In genomic region chr3:53040593-53041410, GRCm38 (mm10) we compare ENCODE assay signal across 9 mouse cellular contexts. TPM values are rescaled to one million over a fixed set of nuclear protein-coding genes. Genes with fewer than 3 reads are reported as not detected.
A peak's percentile ranks its signal among the peaks of the same experiment; 100 is the strongest.
DNase-seq lines count a peak whose midpoint lies in the region; ATAC-seq and TF ChIP-seq lines count a peak whose summit lies in the region.
"Had no signal": no experiment of that assay in that cellular context is flagged by ENCODE, and none has a peak within 500 bp of the region (broad histone marks: within the 10 kb centered on the region; RNA-seq: fewer than 3 reads in every experiment).

No protein-coding gene starts in this region.

- H3K27me3 ChIP-seq in G1E (ENCODE audit: insufficient read depth, low read length) = peaks cover 16% of the 10 kb centered on the region
- H3K27me3 ChIP-seq in heart, embryonic 16.5 days (ENCODE audit: control insufficient read depth, insufficient read depth, low read length) = no peaks in the 10 kb centered on the region

- H3K9me3 ChIP-seq in G1E (replicated peaks) = no peaks in the 10 kb centered on the region
- no peaks in the 10 kb centered on the region for H3K9me3 ChIP-seq in heart, embryonic 16.5 days (replicated peaks; ENCODE audit: control insufficient read depth, low read length)

- peak overlapping the region; percentile 96 for H3K27ac ChIP-seq in heart, embryonic 16.5 days (ENCODE audit: low read length)

- H3K4me3 ChIP-seq in G1E (ENCODE audit: low read depth, low read length) = peak overlapping the region; percentile 61; the same call in 1 of the 2 replicates
- peak overlapping the region; percentile 75 for H3K4me3 ChIP-seq in heart, embryonic 16.5 days (ENCODE audit: low read length)

- DNase-seq in gastrocnemius, postnatal 25 days = peak; percentile 12
- DNase-seq in gastrocnemius, postnatal 10 days = no peak
- no peak for DNase-seq in G1E (ENCODE audit: low spot score)
- no peak for DNase-seq in gastrocnemius, postnatal 4 days (ENCODE audit: low spot score in 2 of 2)
- DNase-seq in adrenal gland, postnatal 36 days = no peak
- no peak for DNase-seq in yolk sac, embryonic 10.5 days (ENCODE audit: low spot score)

- TF ChIP-seq CTCF in G1E (IDR thresholded peaks at IDR 0.05; ENCODE audit: low read depth, low read length) = no peak

- 2% methylated on average over 17 of the region's 17 CpGs for WGBS in heart, embryonic 16.5 days

- peaks cover 10% of the 10 kb centered on the region; the same call in 1 of the 2 replicates for H3K4me1 ChIP-seq in G1E (ENCODE audit: insufficient read depth, low read depth, low read length)
- peaks cover 22% of the 10 kb centered on the region for H3K4me1 ChIP-seq in heart, embryonic 16.5 days (ENCODE audit: control insufficient read depth, insufficient read depth, low read length)

- peak overlapping the region; percentile 85 for H3K4me2 ChIP-seq in heart, embryonic 16.5 days (ENCODE audit: low read depth, low read length)

- H3K36me3 ChIP-seq in G1E (replicated peaks) = no peaks in the 10 kb centered on the region
- peaks cover 3% of the 10 kb centered on the region; the same call in 1 of the 2 replicates for H3K36me3 ChIP-seq in heart, embryonic 16.5 days (ENCODE audit: control insufficient read depth, insufficient read depth)

- H3K9ac ChIP-seq in heart, embryonic 16.5 days (ENCODE audit: low read length) = peak overlapping the region; percentile 87

- ATAC-seq in G1E (ENCODE audit: extremely low read depth, insufficient number of reproducible peaks, low FRiP score, poor library complexity, severe bottlenecking) = no peak
- ATAC-seq in heart, embryonic 16.5 days (replicated peaks; ENCODE audit: extremely low read depth, insufficient read depth, low FRiP score) = no peak; the same call in 1 of the 2 replicates
- 0 out of 2 replicates have a peak, but pooled peaks have one; percentile 18 for ATAC-seq in megakaryocyte, adult 5-6 weeks (ENCODE audit: poor library complexity, severe bottlenecking)

RNA-seq across cellular contexts. Expression of gene Lhfp, which starts 0.5 kb away (rescaled TPM):
- 10 to 100 TPM; 13.9 to 15.4 TPM for total RNA-seq in gastrocnemius, postnatal 25 days (2021)
- total RNA-seq in gastrocnemius, postnatal 10 days (2021) = 10 to 100 TPM; 41.9 to 43.2 TPM
- total RNA-seq in G1E (2014; fragmentation: Nextera tagmentation) (0.92 TPM in 1 of 2 replicates, not detected in the other), G1E (2017) (2.8 and 4.2 TPM in 2 replicates)
- 0.08 and 0.29 TPM in 2 replicates for polyA plus RNA-seq in G1E (2012)
- 100 and 104 TPM in 2 replicates for polyA plus RNA-seq in heart, embryonic 16.5 days (2015; fragmentation: Nextera tagmentation; extraction: Ambion mirVana)
- 0.41 and 0.51 TPM in 2 replicates for total RNA-seq in megakaryocyte, adult 5-6 weeks (2015)
- total RNA-seq in megakaryocyte, adult 5-6 weeks (2017) = 0.16 and 0.33 TPM in 2 replicates
- total RNA-seq in gastrocnemius, postnatal 4 days (2021) = 10 to 100 TPM; 56.3 to 64.3 TPM
- 10 to 100 TPM; 24.2 to 38.2 TPM for total RNA-seq in adrenal gland, postnatal 36 days (2021)
- total RNA-seq: MEL had no signal

RNA-seq across cellular contexts. Expression of gene Cog6, which starts 23.8 kb away (rescaled TPM):
- total RNA-seq in gastrocnemius, postnatal 25 days (2021) = 10 to 100 TPM; 29.2 to 33.0 TPM
- 10 to 100 TPM; 26.1 to 32.2 TPM for total RNA-seq in gastrocnemius, postnatal 10 days (2021)
- 36.1 and 47.5 TPM in 2 replicates for total RNA-seq in G1E (2014; fragmentation: Nextera tagmentation)
- 40.2 and 40.6 TPM in 2 replicates for total RNA-seq in G1E (2017)
- polyA plus RNA-seq in G1E (2012) = 35.9 and 39.3 TPM in 2 replicates
- 57.4 and 59.0 TPM in 2 replicates for polyA plus RNA-seq in heart, embryonic 16.5 days (2015; fragmentation: Nextera tagmentation; extraction: Ambion mirVana)
- 17.4 and 18.4 TPM in 2 replicates for total RNA-seq in megakaryocyte, adult 5-6 weeks (2015)
- total RNA-seq in megakaryocyte, adult 5-6 weeks (2017) = 23.2 and 24.7 TPM in 2 replicates
- 10 to 100 TPM; 29.9 to 33.6 TPM for total RNA-seq in gastrocnemius, postnatal 4 days (2021)
- total RNA-seq in adrenal gland, postnatal 36 days (2021) = 10 to 100 TPM; 36.2 to 36.7 TPM
